Mouse (Mus musculus) embryonic facial prominence, embryonic 14.5 days (tissue): Measurements from ENCODE around the gene Kif22. TPM values are rescaled to one million over a fixed set of nuclear protein-coding genes. Genes with fewer than 3 reads are reported as not detected.

Source experiments
- ATAC-seq: fragments of 200-750 bp; cut with Nextera tagmentation; 2 replicates; pipeline ENCODE4 v1.8.0; 2017; ENCODE audit warnings: low read depth, moderate number of reproducible peaks, moderate TSS enrichment
- DNase-seq: peaks from one replicate; pipeline ENCODE4 v3.0.0-alpha.2; 2015; ENCODE audit warnings: low spot score
- H3K27ac ChIP-seq: fragments of 300-500 bp; sonication (generic); replicated peaks from 2 replicates; pipeline ENCODE4 v1.5.1; 2014; ENCODE audit warnings: low read depth, mild to moderate bottlenecking, low read length, moderate library complexity
- H3K27me3 ChIP-seq: fragments of 300-500 bp; sonication (generic); replicated peaks from 2 replicates; pipeline ENCODE4 v1.6.1; 2014; ENCODE audit warnings: low read length; ENCODE audit not compliant: control insufficient read depth, insufficient read depth
- H3K36me3 ChIP-seq: fragments of 300-500 bp; sonication (generic); 2 replicates; pipeline ENCODE4 v1.6.1; 2014; ENCODE audit warnings: low read length, mixed read lengths; ENCODE audit not compliant: control insufficient read depth, insufficient read depth
- H3K4me1 ChIP-seq: fragments of 300-500 bp; sonication (generic); 2 replicates; pipeline ENCODE4 v1.6.1; 2014; ENCODE audit warnings: antibody characterized with exemption, low read length; ENCODE audit not compliant: control insufficient read depth, insufficient read depth
- H3K4me2 ChIP-seq: fragments of 300-500 bp; sonication (generic); 2 replicates; pipeline ENCODE4 v1.6.1; 2014; ENCODE audit warnings: low read depth, mild to moderate bottlenecking, low read length, moderate library complexity, mixed read lengths
- H3K4me3 ChIP-seq: fragments of 300-500 bp; sonication (generic); 2 replicates; pipeline ENCODE4 v1.5.1; 2014; ENCODE audit warnings: low read depth, mild to moderate bottlenecking, low read length
- H3K9ac ChIP-seq: fragments of 300-500 bp; sonication (generic); 2 replicates; pipeline ENCODE4 v1.6.1; 2014; ENCODE audit warnings: low read depth, mild to moderate bottlenecking, low read length, moderate library complexity, mixed read lengths
- H3K9me3 ChIP-seq: fragments of 300-500 bp; sonication (generic); 2 replicates; pipeline ENCODE4 v1.6.1; 2016; ENCODE audit warnings: low read length; ENCODE audit not compliant: control insufficient read depth
- WGBS: fragments of 180-500 bp; shearing (Covaris S2); extraction: QIAGEN DNeasy Blood & Tissue Kit; methylation state at CpG from one replicate; pipeline ENCODE4 v1.1.7; 2014; 5-methylcytosine and 5-hydroxymethylcytosine counted together
- polyA plus RNA-seq: library from polyadenylated mRNA; unstranded; fragments of >200 nt; fragmentation: Nextera tagmentation; extraction: Ambion mirVana; gene quantifications from 2 replicates; pipeline ENCODE4 v1.2.1, GENCODE M21; 2014

Kif22 gene
- polyA plus RNA-seq, 1 experiment from 2014 or later: 74.9 TPM

- Histone ChIP-seq H3K27ac (no peak overlapping the region), H3K4me1 (no peaks in the 10 kb centered on the region), H3K9ac (no peak overlapping the region), H3K9me3 (no peaks in the 10 kb centered on the region), H3K27me3 (no peaks in the 10 kb centered on the region), H3K4me2 (no peak overlapping the region), H3K4me3 (no peak overlapping the region), H3K36me3 (no peaks in the 10 kb centered on the region)
- DNase-seq (no peak), ATAC-seq (no peak)
- 75% methylated on average over 4 of the region's 4 CpGs for WGBS
Observed at GRCm38 (mm10) chr7:127066317-127066716, 24.0 kb upstream of the Kif22 start.

- DNase-seq (no peak), ATAC-seq (no peak)
- Histone ChIP-seq H3K9me3 (no peaks in the 10 kb centered on the region), H3K4me1 (no peaks in the 10 kb centered on the region), H3K27me3 (no peaks in the 10 kb centered on the region), H3K27ac (no peak overlapping the region), H3K4me3 (no peak overlapping the region), H3K36me3 (no peaks in the 10 kb centered on the region), H3K9ac (no peak overlapping the region), H3K4me2 (no peak overlapping the region)
- 90% methylated on average over 6 of the region's 6 CpGs for whole genome bisulfite sequencing
Observed at GRCm38 (mm10) chr7:127065538-127065937, 23.3 kb upstream of the Kif22 start.

- Histone ChIP-seq H3K4me2 (no peak overlapping the region), H3K4me1 (no peaks in the 10 kb centered on the region), H3K4me3 (no peak overlapping the region), H3K36me3 (no peaks in the 10 kb centered on the region), H3K27ac (no peak overlapping the region), H3K9ac (no peak overlapping the region), H3K27me3 (no peaks in the 10 kb centered on the region), H3K9me3 (no peaks in the 10 kb centered on the region)
- ATAC-seq: no peak
- DNase-seq: no peak
- WGBS: 65% methylated on average over 5 of the region's 5 CpGs
Observed at GRCm38 (mm10) chr7:127055026-127055585, 12.8 kb upstream of the Kif22 start.

DNA sequence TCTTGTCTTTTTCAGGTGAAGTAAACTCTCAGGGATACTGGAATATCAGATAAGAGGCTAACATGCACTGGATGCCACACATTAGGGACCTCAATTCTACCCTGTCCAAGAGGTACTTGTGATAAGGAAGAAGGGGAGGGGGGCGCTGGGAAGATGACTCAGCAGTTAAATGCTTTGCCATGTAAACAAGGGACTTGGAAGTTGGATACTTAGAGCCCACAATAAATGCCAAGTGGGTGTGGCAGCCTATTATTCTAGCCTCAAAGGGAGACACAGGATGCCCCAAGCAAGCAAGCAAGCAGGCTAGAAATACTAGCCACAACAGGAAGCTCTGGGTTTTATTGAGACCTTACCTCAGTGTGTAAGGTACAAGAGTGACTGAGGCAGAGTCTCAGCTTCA, 11.0 kb downstream of the Kif22 start:
- H3K27ac ChIP-seq: no peak overlapping the region
- H3K4me1 ChIP-seq: peaks cover 6% of the 10 kb centered on the region; the same call in 1 of the 2 replicates
- no peak overlapping the region for H3K4me2 ChIP-seq
- H3K4me3 ChIP-seq: no peak overlapping the region
- H3K9me3 ChIP-seq: no peaks in the 10 kb centered on the region
- peaks cover 72% of the 10 kb centered on the region for H3K36me3 ChIP-seq
- WGBS: 94% methylated on average over 1 of the region's 1 CpGs
- DNase-seq (no peak), ATAC-seq (no peak)
- no peaks in the 10 kb centered on the region for H3K27me3 ChIP-seq
- no peak overlapping the region for H3K9ac ChIP-seq

GRCm38 (mm10) chr7:127030172-127030571, 12.1 kb downstream of the Kif22 start:
- ATAC-seq (no peak), DNase-seq (no peak)
- Histone ChIP-seq H3K4me2 (no peak overlapping the region), H3K9ac (no peak overlapping the region), H3K4me1 (peaks cover 6% of the 10 kb centered on the region; the same call in 1 of the 2 replicates), H3K27me3 (no peaks in the 10 kb centered on the region), H3K36me3 (peaks cover 69% of the 10 kb centered on the region), H3K27ac (no peak overlapping the region), H3K9me3 (no peaks in the 10 kb centered on the region), H3K4me3 (no peak overlapping the region)
- WGBS: 96% methylated on average over 1 of the region's 1 CpGs

DNA sequence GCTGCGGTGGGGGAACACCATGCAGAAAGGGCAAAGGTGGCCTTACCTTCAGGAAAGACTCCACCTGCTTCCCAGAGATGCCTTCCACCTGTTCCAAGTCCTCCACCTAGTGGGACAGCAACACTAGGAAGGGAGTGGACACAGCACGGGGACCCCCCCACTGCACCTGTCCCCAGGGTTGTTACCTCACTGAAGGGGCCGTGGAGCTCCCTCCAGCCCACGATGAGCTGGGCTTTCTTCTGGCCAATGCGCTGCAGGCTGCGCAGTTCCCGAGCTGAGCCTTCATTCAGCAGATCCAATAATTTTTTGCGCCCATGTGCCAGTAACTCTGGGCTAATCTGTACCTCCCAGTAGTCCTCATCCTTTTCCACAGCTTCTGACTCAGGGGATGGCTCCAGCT, 14.4 kb downstream of the Kif22 start:
- no peaks in the 10 kb centered on the region for H3K9me3 ChIP-seq
- peak overlapping the region; percentile 98 for H3K9ac ChIP-seq
- DNase-seq: no peak
- H3K4me3 ChIP-seq: peak overlapping the region; percentile 87
- H3K27me3 ChIP-seq: no peaks in the 10 kb centered on the region
- H3K36me3 ChIP-seq: peaks cover 64% of the 10 kb centered on the region
- H3K27ac ChIP-seq: peak overlapping the region; percentile 99
- peak overlapping the region; percentile 79 for H3K4me2 ChIP-seq
- 61% methylated on average over 8 of the region's 8 CpGs for WGBS
- ATAC-seq: no peak
- H3K4me1 ChIP-seq: peaks cover 18% of the 10 kb centered on the region

DNA sequence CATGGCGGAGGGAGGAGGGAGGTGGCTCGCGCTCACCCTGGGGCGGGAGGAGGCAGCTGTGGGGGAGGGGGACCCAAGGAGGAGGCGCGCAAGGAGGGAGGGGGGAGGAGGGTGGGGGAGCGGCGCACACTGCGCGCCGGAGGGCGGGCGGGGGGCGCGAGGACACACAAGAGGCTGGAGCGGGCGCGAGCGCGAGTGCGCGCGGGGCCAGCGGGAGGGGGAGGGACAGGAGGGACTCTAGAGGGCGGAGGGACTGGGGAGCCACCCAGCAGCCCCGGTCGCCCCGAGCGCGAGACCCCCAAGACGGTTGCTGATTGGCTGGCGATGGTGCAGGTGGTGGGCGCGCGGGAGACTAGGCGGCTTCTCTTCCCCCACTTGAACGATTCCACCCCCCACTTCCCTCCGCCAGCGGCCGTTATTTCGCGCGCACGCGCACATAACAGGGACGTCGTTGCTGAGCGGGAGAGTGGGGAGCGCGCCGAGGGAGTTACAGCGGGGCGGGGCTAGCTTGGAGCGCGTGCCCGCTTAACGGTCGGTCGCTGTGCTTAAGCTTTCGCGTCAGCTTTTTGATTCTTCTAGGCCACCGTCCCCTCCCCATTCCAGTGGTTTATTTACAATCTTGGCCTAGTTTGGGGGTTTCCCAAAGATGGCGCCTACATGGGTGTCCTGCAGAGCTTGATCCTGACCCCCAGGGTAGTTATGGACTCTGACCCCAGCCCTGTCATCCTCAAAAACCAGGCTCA, 15.1 kb downstream of the Kif22 start, which contains the start of gene Maz:
Gene Maz, minus strand, starts transcription at position 54 of the 743 bp plus-strand sequence.
- WGBS: 2% methylated on average over 29 of the region's 63 CpGs
- H3K4me1 ChIP-seq: peaks cover 18% of the 10 kb centered on the region
- peaks cover 64% of the 10 kb centered on the region for H3K36me3 ChIP-seq
- no peaks in the 10 kb centered on the region for H3K9me3 ChIP-seq
- peak within 1 kb of the TSS; percentile 99 for H3K27ac ChIP-seq
- H3K9ac ChIP-seq: peak within 1 kb of the TSS; percentile 98
- H3K4me2 ChIP-seq: peak within 1 kb of the TSS; percentile 79
- H3K4me3 ChIP-seq: peak within 1 kb of the TSS; percentile 87
- H3K27me3 ChIP-seq: no peaks in the 10 kb centered on the region
- ATAC-seq (peak; percentile 92), DNase-seq (peak; percentile 99)

GRCm38 (mm10) chr7:127026616-127026983, 15.7 kb downstream of the Kif22 start:
- Histone ChIP-seq H3K9me3 (no peaks in the 10 kb centered on the region), H3K36me3 (peaks cover 61% of the 10 kb centered on the region), H3K9ac (peak overlapping the region; percentile 98), H3K4me1 (peaks cover 18% of the 10 kb centered on the region), H3K27ac (peak overlapping the region; percentile 99), H3K4me3 (peak overlapping the region; percentile 87), H3K27me3 (no peaks in the 10 kb centered on the region), H3K4me2 (peak overlapping the region; percentile 79)
- DNase-seq: no peak
- peak; percentile 1; the same call in 1 of the 2 replicates for ATAC-seq
- WGBS: no CpG with 5 or more reads among the region's 48 CpGs
